Mouse (Mus musculus) limb, embryonic 14.5 days (tissue): Measurements from ENCODE around the gene St3gal3. TPM values are rescaled to one million over a fixed set of nuclear protein-coding genes. Genes with fewer than 3 reads are reported as not detected.

Experiments
- ATAC-seq: fragments of 200-750 bp; cut with Nextera tagmentation; 2 replicates; pipeline ENCODE4 v1.8.0; 2017; ENCODE audit warnings: low read depth, moderate number of reproducible peaks, moderate TSS enrichment; ENCODE audit not compliant: low FRiP score
- DNase-seq: peaks from one replicate; pipeline ENCODE4 v3.0.0-alpha.2; 2015; ENCODE audit warnings: low spot score
- H3K27ac ChIP-seq: fragments of 300-500 bp; sonication (generic); replicated peaks from 2 replicates; pipeline ENCODE4 v1.5.1; 2014; ENCODE audit warnings: low read depth, mild to moderate bottlenecking, low read length, moderate library complexity, mixed read lengths
- H3K27me3 ChIP-seq: fragments of 300-500 bp; sonication (generic); 2 replicates; pipeline ENCODE4 v1.6.1; 2014; ENCODE audit warnings: low read length, mixed read lengths; ENCODE audit not compliant: control insufficient read depth, insufficient read depth
- H3K36me3 ChIP-seq: fragments of 300-500 bp; sonication (generic); 2 replicates; pipeline ENCODE4 v1.6.1; 2014; ENCODE audit warnings: mild to moderate bottlenecking, low read length, moderate library complexity, mixed read lengths; ENCODE audit not compliant: control insufficient read depth, insufficient read depth
- H3K4me1 ChIP-seq: fragments of 300-500 bp; sonication (generic); 2 replicates; pipeline ENCODE4 v1.6.1; 2014; ENCODE audit warnings: antibody characterized with exemption, low read length, mixed read lengths; ENCODE audit not compliant: control insufficient read depth, insufficient read depth
- H3K4me2 ChIP-seq: fragments of 300-500 bp; sonication (generic); replicated peaks from 2 replicates; pipeline ENCODE4 v1.6.1; 2014; ENCODE audit warnings: low read depth, mild to moderate bottlenecking, low read length, moderate library complexity; ENCODE audit not compliant: severe bottlenecking
- H3K4me3 ChIP-seq: fragments of 300-500 bp; sonication (generic); replicated peaks from 2 replicates; pipeline ENCODE4 v1.5.1; 2014; ENCODE audit warnings: low read length
- H3K9ac ChIP-seq: fragments of 300-500 bp; sonication (generic); 2 replicates; pipeline ENCODE4 v1.6.1; 2014; ENCODE audit warnings: mild to moderate bottlenecking, low read depth, low read length, moderate library complexity; ENCODE audit not compliant: severe bottlenecking
- H3K9me3 ChIP-seq: fragments of 300-500 bp; sonication (generic); 2 replicates; pipeline ENCODE4 v1.6.1; 2016; ENCODE audit warnings: low read length; ENCODE audit not compliant: control insufficient read depth
- POLR2A ChIP-seq: fragments of 200-500 bp; IDR thresholded peaks from 2 replicates; pipeline ENCODE4 v1.8.0; 2012; ENCODE audit warnings: inconsistent platforms, mild to moderate bottlenecking, moderate library complexity, borderline replicate concordance; ENCODE audit not compliant: insufficient read depth, insufficient read length; ENCODE audit errors: extremely low read depth
- WGBS: fragments of 180-500 bp; shearing (Covaris S2); extraction: QIAGEN DNeasy Blood & Tissue Kit; methylation state at CpG from one replicate; pipeline ENCODE4 v1.1.7; 2014; 5-methylcytosine and 5-hydroxymethylcytosine counted together
- polyA plus RNA-seq, 2 experiments: library from polyadenylated mRNA; depleted of rRNA in 1 of 2; stranded (reverse) in 1 of 2; unstranded in 1 of 2; fragments of >200 nt; fragmentation: Nextera tagmentation in 1 of 2; extraction: Ambion mirVana in 1 of 2; gene quantifications; 2 replicates each; pipeline versions ENCODE4 v1.2.1 to v1.2.3; 2012 to 2014

St3gal3 gene
- polyA plus RNA-seq, 2 experiments = 5.4 to 26.1 TPM

- DNase-seq = peak; percentile 67
- Histone ChIP-seq H3K4me1 (peaks cover 14% of the 10 kb centered on the region), H3K4me2 (peak within 1 kb of the TSS; percentile 83), H3K9me3 (no peaks in the 10 kb centered on the region), H3K9ac (peak within 1 kb of the TSS; percentile 87), H3K27me3 (no peaks in the 10 kb centered on the region), H3K4me3 (peak within 1 kb of the TSS; percentile 79), H3K36me3 (peaks cover 53% of the 10 kb centered on the region), H3K27ac (peak within 1 kb of the TSS; percentile 76)
- peak; percentile 56 for ATAC-seq
- TF ChIP-seq POLR2A = 0 out of 2 replicates have a peak, but pooled peaks have one; percentile 30
- WGBS = under 1% methylated on average over 38 of the region's 103 CpGs
Observed at GRCm38 (mm10) chr4:117882701-117883691, 251.7 kb downstream of the St3gal3 start, which contains the start of gene B4galt2. TSS of gene B4galt2 (minus strand) at chr4:117883487.

Other genes with a start within 250 kb of the St3gal3 start
- gene Atp6v0b, start 247.6 kb downstream of the St3gal3 start, polyA plus RNA-seq (2012; rRNA removed) = 262 and 310 TPM in 2 replicates
- gene Atp6v0b, start 247.6 kb downstream of the St3gal3 start, polyA plus RNA-seq (2014; fragmentation: Nextera tagmentation; extraction: Ambion mirVana) = 216 and 224 TPM in 2 replicates
- 18.4 and 23.2 TPM in 2 replicates for gene Dph2, start 242.9 kb downstream of the St3gal3 start, polyA plus RNA-seq (2012; rRNA removed)
- gene Dph2, start 242.9 kb downstream of the St3gal3 start, polyA plus RNA-seq (2014; fragmentation: Nextera tagmentation; extraction: Ambion mirVana) = 17.0 and 18.7 TPM in 2 replicates
- 63.4 and 75.9 TPM in 2 replicates for gene Ipo13, start 219.9 kb downstream of the St3gal3 start, polyA plus RNA-seq (2012; rRNA removed)
- gene Ipo13, start 219.9 kb downstream of the St3gal3 start, polyA plus RNA-seq (2014; fragmentation: Nextera tagmentation; extraction: Ambion mirVana) = 38.8 and 40.4 TPM in 2 replicates
- 4.1 and 5.7 TPM in 2 replicates for gene Artn, start 205.2 kb downstream of the St3gal3 start, polyA plus RNA-seq (2012; rRNA removed)
- 5.5 and 7.6 TPM in 2 replicates for gene Artn, start 205.2 kb downstream of the St3gal3 start, polyA plus RNA-seq (2014; fragmentation: Nextera tagmentation; extraction: Ambion mirVana)
- gene Kdm4a, start 45.1 kb upstream of the St3gal3 start, polyA plus RNA-seq (2012; rRNA removed) = 85.1 and 89.2 TPM in 2 replicates
- gene Kdm4a, start 45.1 kb upstream of the St3gal3 start, polyA plus RNA-seq (2014; fragmentation: Nextera tagmentation; extraction: Ambion mirVana) = 42.1 and 48.8 TPM in 2 replicates
- 85.0 and 108 TPM in 2 replicates for gene Ptprf, start 156.5 kb upstream of the St3gal3 start, polyA plus RNA-seq (2012; rRNA removed)
- 71.9 and 78.1 TPM in 2 replicates for gene Ptprf, start 156.5 kb upstream of the St3gal3 start, polyA plus RNA-seq (2014; fragmentation: Nextera tagmentation; extraction: Ambion mirVana)